Mouse (Mus musculus) stomach, postnatal 0 days (tissue): ENCODE data around the gene Enoph1. TPM values are rescaled to one million over a fixed set of nuclear protein-coding genes. Genes with fewer than 3 reads are reported as not detected.

Source experiments
- ATAC-seq: fragments of 200-750 bp; cut with Nextera tagmentation; 2 replicates; pipeline ENCODE4 v1.8.0; 2017; ENCODE audit not compliant: low FRiP score, low TSS enrichment
- DNase-seq: peaks from one replicate; pipeline ENCODE4 v3.0.0-alpha.2; 2016; ENCODE audit warnings: low spot score
- H3K27ac ChIP-seq: fragments of 300-500 bp; sonication (generic); replicated peaks from 2 replicates; pipeline ENCODE4 v1.5.1; 2014; ENCODE audit warnings: mild to moderate bottlenecking, control low read depth
- H3K27me3 ChIP-seq: fragments of 300-500 bp; sonication (generic); 2 replicates; pipeline ENCODE4 v1.6.1; 2014; ENCODE audit warnings: low read length; ENCODE audit not compliant: control insufficient read depth, insufficient read depth
- H3K36me3 ChIP-seq: fragments of 300-500 bp; sonication (generic); 2 replicates; pipeline ENCODE4 v1.6.1; 2014; ENCODE audit warnings: low read length, mixed read lengths; ENCODE audit not compliant: control insufficient read depth, insufficient read depth
- H3K4me1 ChIP-seq: fragments of 300-500 bp; sonication (generic); replicated peaks from 2 replicates; pipeline ENCODE4 v1.6.1; 2014; ENCODE audit warnings: antibody characterized with exemption; ENCODE audit not compliant: control insufficient read depth, insufficient read depth
- H3K4me2 ChIP-seq: fragments of 300-500 bp; sonication (generic); replicated peaks from 2 replicates; pipeline ENCODE4 v1.6.1; 2014; ENCODE audit warnings: low read depth, mild to moderate bottlenecking, control low read depth, moderate library complexity
- H3K4me3 ChIP-seq: fragments of 300-500 bp; sonication (generic); 2 replicates; pipeline ENCODE4 v1.5.1; 2014; ENCODE audit warnings: low read depth, low read length, control low read depth
- H3K9ac ChIP-seq: fragments of 300-500 bp; sonication (generic); 2 replicates; pipeline ENCODE4 v1.6.1; 2014; ENCODE audit warnings: mild to moderate bottlenecking, low read length, control low read depth, mixed read lengths
- H3K9me3 ChIP-seq: fragments of 300-500 bp; sonication (generic); 2 replicates; pipeline ENCODE4 v1.6.1; 2016; ENCODE audit warnings: low read length; ENCODE audit not compliant: control insufficient read depth
- CTCF ChIP-seq: IDR thresholded peaks from 2 replicates; pipeline ENCODE4 v1.5.1; 2016; ENCODE audit warnings: antibody characterized with exemption, low read depth, mild to moderate bottlenecking, moderate library complexity
- EP300 ChIP-seq: optimal IDR thresholded peaks from 2 replicates; pipeline ENCODE3; 2016; ENCODE audit warnings: antibody characterized with exemption
- WGBS: fragments of 180-500 bp; shearing (Covaris S2); extraction: QIAGEN DNeasy Blood & Tissue Kit; methylation state at CpG from one replicate; pipeline ENCODE4 v1.1.7; 2014; 5-methylcytosine and 5-hydroxymethylcytosine counted together
- polyA plus RNA-seq: library from polyadenylated mRNA; unstranded; fragments of >200 nt; fragmentation: Nextera tagmentation; extraction: Ambion mirVana; gene quantifications from 2 replicates; pipeline ENCODE4 v1.2.1, GENCODE M21; 2015

The Enoph1 gene
- polyA plus RNA-seq, 1 experiment from 2014 or later, result 23.4 TPM

DNA sequence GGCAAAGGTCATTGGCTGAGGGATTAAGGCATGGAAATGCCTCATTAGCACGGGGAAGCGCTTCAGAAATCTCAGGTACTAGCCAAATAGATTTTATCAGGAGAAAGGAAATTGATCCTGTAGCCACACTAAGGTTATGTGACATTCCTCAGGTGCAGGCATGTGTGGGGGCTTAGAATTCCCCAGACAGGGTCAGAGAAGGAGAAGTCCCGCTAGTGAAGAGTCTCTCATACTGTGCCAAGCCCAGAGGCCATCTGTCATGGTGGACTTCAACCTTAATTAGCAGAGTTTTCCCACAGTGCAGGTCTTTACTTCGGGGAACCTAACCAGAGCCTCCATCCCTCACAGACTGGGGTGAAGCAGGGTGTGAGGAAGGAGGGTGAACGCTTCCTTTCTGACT is 57.2 kb downstream of the Enoph1 start:
- Histone ChIP-seq H3K9me3 (no peaks in the 10 kb centered on the region), H3K36me3 (no peaks in the 10 kb centered on the region), H3K9ac (no peak overlapping the region), H3K4me2 (no peak overlapping the region), H3K27ac (no peak overlapping the region), H3K4me3 (no peak overlapping the region), H3K27me3 (no peaks in the 10 kb centered on the region), H3K4me1 (no peaks in the 10 kb centered on the region)
- DNase-seq (no peak), ATAC-seq (no peak)
- 56% methylated on average over 5 of the region's 5 CpGs for WGBS
- TF ChIP-seq CTCF (no peak), EP300 (no peak)

DNA sequence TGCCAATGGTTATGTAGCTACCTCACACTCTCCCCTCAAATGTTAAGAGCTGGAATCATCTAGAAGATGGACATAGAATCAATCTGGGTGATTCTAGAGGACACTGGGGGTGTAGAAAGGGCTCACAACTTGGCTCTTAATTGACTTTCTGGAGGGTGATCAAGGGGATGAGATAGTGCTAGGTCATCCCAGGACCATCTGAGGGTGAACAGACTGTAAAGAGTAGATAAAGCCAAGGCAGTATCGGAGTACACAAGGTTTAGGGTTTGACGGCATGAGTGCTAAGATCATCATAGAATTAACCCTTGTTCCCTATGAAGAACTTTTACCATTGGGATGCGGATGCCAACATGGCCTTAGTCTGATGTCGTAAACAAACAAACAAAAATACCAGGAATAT is 58.2 kb downstream of the Enoph1 start:
- no peak overlapping the region for H3K9ac ChIP-seq
- TF ChIP-seq EP300 (no peak), CTCF (no peak)
- H3K27ac ChIP-seq, result no peak overlapping the region
- H3K9me3 ChIP-seq, result no peaks in the 10 kb centered on the region
- 95% methylated on average over 4 of the region's 4 CpGs for WGBS
- no peak overlapping the region for H3K4me3 ChIP-seq
- no peak overlapping the region for H3K4me2 ChIP-seq
- no peak for ATAC-seq
- H3K4me1 ChIP-seq, result no peaks in the 10 kb centered on the region
- no peaks in the 10 kb centered on the region for H3K36me3 ChIP-seq
- no peaks in the 10 kb centered on the region for H3K27me3 ChIP-seq
- DNase-seq, result no peak

DNA sequence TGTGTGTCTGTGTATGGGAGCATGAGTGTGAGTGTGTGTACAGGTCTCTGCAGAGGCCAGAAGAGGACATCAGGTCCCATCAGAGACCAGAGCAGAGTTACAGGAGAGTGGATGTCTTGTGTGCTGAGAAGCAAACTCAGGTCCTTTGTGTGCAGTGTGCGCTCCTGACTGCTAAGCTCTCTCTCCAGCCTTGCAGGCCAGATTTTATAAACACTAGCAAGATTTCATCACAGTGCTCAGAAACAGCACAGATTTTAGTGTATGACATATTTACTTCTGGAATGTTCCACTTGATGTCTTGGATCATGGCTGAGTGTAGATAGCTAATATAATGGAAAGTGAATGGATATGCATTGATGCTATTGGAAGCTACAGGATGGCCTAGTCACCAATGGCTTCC is 62.6 kb downstream of the Enoph1 start:
- no peak for ATAC-seq
- no peak for DNase-seq
- TF ChIP-seq EP300, result no peak
- TF ChIP-seq CTCF, result no peak
- Histone ChIP-seq H3K27ac (no peak overlapping the region), H3K9ac (no peak overlapping the region), H3K4me2 (no peak overlapping the region), H3K4me3 (no peak overlapping the region), H3K36me3 (no peaks in the 10 kb centered on the region), H3K9me3 (no peaks in the 10 kb centered on the region), H3K4me1 (no peaks in the 10 kb centered on the region), H3K27me3 (no peaks in the 10 kb centered on the region)
- 56% methylated on average over 1 of the region's 1 CpGs for WGBS

DNA sequence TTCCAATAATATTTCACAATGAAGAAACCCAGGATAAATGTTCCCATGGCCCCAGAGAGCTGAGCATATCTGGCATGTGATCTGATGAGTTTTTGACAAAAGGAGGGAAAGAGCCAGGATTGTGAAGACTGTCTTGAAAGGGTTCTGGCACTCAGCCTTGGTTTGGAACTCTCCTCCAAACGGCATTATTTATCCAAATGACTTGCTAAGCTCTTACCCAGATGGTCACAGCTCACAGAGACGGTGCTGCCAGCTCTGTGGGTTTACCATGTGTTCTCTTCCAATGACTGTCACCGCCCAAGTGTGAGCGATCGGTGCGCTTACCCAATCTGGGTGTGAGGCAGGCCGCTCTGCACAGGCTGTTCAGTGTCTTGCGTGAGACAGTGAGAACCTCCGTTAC is 69.1 kb downstream of the Enoph1 start:
- H3K36me3 ChIP-seq, result no peaks in the 10 kb centered on the region
- 45% methylated on average over 9 of the region's 9 CpGs for WGBS
- no peaks in the 10 kb centered on the region for H3K9me3 ChIP-seq
- H3K4me3 ChIP-seq, result no peak overlapping the region
- H3K9ac ChIP-seq, result no peak overlapping the region
- TF ChIP-seq EP300 (no peak), CTCF (no peak)
- H3K27me3 ChIP-seq, result no peaks in the 10 kb centered on the region
- ATAC-seq, result peak; percentile 60; the same call in 1 of the 2 replicates
- H3K4me2 ChIP-seq, result no peak overlapping the region
- no peak overlapping the region for H3K27ac ChIP-seq
- no peak for DNase-seq
- H3K4me1 ChIP-seq, result no peaks in the 10 kb centered on the region

DNA sequence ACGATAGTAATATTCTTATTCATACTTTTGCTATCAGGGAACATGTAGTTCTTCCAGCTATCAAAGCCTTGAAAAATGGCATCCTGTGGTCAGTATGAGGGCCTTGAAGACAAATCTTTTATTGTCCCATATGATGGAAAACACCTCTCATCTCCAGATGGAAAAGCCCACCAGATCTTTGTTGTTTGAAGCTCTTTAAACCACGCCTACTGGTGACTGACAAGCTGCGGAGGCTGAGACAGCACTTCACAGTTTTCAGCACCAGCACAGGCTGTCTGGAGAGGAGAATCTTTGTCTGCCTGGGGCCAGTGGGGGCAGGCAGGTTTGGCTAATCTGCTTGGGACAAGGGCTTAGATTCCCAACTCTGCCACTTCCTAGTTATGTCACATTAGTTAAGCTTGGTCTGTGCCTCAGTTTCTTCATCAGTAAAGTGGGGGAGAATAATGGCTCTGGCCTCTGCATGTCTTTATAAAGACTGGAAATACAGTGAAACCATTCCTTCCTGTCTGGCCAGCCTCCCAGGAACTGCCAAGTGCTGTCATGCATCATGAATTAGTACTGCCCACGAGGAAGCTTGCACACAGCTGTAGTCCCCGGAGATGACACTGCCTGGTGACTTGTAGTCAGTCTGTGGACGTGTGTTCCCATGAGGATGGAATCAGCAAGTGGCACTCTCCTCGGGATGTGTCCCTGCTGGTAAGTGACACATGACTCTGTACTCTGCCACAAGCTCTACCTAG is 69.9 kb downstream of the Enoph1 start:
- H3K27ac ChIP-seq, result no peak overlapping the region
- H3K36me3 ChIP-seq, result no peaks in the 10 kb centered on the region
- no peak overlapping the region for H3K4me2 ChIP-seq
- ATAC-seq, result no peak
- H3K9me3 ChIP-seq, result no peaks in the 10 kb centered on the region
- H3K4me1 ChIP-seq, result no peaks in the 10 kb centered on the region
- H3K4me3 ChIP-seq, result no peak overlapping the region
- 41% methylated on average over 7 of the region's 7 CpGs for WGBS
- DNase-seq, result no peak
- TF ChIP-seq CTCF, result no peak
- TF ChIP-seq EP300, result no peak
- no peak overlapping the region for H3K9ac ChIP-seq
- H3K27me3 ChIP-seq, result no peaks in the 10 kb centered on the region

DNA sequence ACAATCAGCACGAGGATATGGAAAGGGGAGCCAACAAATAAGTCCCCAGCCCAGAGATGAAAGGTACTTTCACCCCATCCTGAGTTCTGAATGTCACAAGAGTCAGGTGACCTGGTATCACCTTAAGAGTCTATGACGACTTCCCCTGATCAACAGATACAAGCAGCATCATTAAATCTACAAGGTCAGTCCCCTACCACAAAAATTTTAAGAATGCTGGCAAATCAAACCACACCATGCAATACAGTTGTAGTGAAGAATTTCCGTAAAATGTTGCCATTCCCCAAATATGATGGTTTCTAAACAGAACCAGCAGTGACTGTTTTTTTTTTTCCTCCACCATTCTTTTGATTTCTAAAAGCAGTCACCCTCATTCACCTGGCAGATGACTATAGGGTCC is 70.8 kb downstream of the Enoph1 start:
- H3K4me1 ChIP-seq, result no peaks in the 10 kb centered on the region
- no peak for ATAC-seq
- no peak overlapping the region for H3K4me3 ChIP-seq
- H3K36me3 ChIP-seq, result no peaks in the 10 kb centered on the region
- H3K27ac ChIP-seq, result no peak overlapping the region
- no peak overlapping the region for H3K4me2 ChIP-seq
- no peaks in the 10 kb centered on the region for H3K27me3 ChIP-seq
- WGBS, result 73% methylated on average over 3 of the region's 3 CpGs
- no peaks in the 10 kb centered on the region for H3K9me3 ChIP-seq
- TF ChIP-seq EP300 (no peak), CTCF (no peak)
- DNase-seq, result no peak
- no peak overlapping the region for H3K9ac ChIP-seq
